Mouse (Mus musculus) ES-E14 (cell line): Measurements from ENCODE around the gene Rbfox2.

Experiments used
- CHD2 ChIP-seq: IDR thresholded peaks from 2 replicates; pipeline ENCODE4 v1.6.1; 2014; ENCODE audit warnings: mild to moderate bottlenecking, low read depth, low read length, inconsistent platforms
- HCFC1 ChIP-seq: IDR thresholded peaks from 2 replicates; pipeline ENCODE4 v1.6.1; 2012; ENCODE audit warnings: low read length, inconsistent platforms, borderline replicate concordance; ENCODE audit not compliant: insufficient read depth
- MAFK ChIP-seq: IDR thresholded peaks from 2 replicates; pipeline ENCODE4 v1.6.1; 2014; ENCODE audit warnings: mild to moderate bottlenecking, low read depth, low read length, inconsistent platforms; ENCODE audit not compliant: insufficient read depth
- ZC3H11A ChIP-seq: IDR thresholded peaks from 2 replicates; pipeline ENCODE4 v1.6.1; 2012; ENCODE audit warnings: low read depth, mild to moderate bottlenecking, inconsistent platforms, low read length, borderline replicate concordance
- ZNF384 ChIP-seq: IDR thresholded peaks from 2 replicates; pipeline ENCODE4 v1.6.1; 2012; ENCODE audit warnings: low read depth, low read length, inconsistent platforms

DNA sequence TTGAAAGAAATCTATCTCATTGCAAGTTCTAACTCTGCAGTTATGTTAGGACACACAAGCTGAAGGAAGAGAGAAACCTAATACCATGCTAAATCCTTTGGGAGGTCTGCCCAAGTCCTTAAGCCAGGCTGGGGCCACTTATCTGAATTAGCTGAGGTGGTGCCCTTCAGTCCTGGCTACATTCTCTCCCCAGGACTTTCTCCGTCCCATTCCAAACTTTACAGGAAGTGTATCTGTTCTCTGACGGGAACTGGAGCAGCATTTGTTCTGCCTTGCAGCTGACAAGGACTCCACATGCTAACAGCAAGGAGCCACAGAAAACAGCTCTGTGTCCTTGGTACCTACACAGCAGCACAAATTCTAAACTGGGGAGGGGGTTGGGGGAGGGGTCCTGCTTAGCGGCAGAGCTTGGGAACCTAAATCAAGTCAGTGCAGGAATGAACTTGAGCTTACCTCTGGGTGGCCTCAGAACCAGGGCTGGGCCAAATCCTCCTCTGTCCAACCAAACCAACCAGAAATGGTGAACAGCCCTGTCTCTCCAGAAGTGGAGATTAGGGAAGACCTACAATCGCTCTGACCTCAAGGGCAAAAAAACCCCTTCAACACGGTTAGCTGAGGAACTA is 91.5 kb downstream of the Rbfox2 start:
- no peak for TF ChIP-seq ZC3H11A
- no peak for TF ChIP-seq CHD2
- no peak for TF ChIP-seq ZNF384
- no peak for TF ChIP-seq HCFC1
- TF ChIP-seq MAFK: no peak
